Mouse (Mus musculus) activated CD4-positive, CD25-positive, alpha-beta regulatory T cell, adult 9 weeks (primary cell): ENCODE data around the gene Vmn2r6. TPM values are rescaled to one million over a fixed set of nuclear protein-coding genes. Genes with fewer than 3 reads are reported as not detected.

Source experiments
- polyA plus RNA-seq: library from polyadenylated mRNA; unstranded; fragments of 100-300 nt; shearing (Covaris generic); gene quantifications from one replicate; pipeline ENCODE4 v1.2.1, GENCODE M21; 2017

Gene Vmn2r6
- polyA plus RNA-seq, result not detected

DNA sequence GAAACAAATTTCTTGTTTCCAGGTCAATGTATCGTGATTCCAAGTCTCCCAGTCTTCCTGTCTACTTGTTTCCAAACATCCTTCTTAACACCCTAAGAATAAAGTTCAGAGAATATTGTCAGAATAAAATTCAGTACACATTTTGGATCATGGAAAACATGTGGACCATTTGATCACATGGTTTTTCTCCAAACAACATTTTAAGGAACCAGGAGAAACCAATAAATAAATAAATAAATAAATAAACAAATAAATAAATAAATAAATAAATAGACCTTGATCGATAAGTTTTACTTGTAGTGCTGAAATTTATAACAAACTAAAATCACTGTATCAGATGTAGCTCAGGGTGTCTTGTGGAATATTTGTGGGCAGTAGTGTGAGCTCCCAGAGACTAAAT lies at the start of gene Vmn2r6:
Gene Vmn2r6 (minus strand): TSS at position 101 of the 400 bp plus-strand sequence.

DNA sequence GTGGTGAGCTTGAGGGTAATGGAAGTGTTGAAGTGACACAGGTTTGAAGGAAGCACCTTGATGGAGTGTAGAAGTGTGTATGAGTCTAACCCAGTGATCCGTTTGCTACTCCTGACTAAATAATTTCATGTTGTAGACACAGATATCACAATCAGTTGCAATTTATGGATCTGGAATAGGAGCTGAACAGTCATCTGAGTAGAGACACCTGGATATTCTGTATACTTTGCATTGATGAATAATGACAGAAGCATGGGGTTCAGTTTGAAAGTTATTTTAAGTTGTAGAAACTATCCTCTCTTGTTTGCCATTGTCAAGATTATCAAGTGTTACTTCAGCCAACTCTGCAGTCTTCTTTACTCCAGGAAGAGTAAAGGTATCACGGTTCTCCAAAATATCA lies 55.9 kb downstream of the Vmn2r6 start, which contains the start of gene Vmn2r5:
Gene Vmn2r5 (minus strand): TSS at position 101 of the 400 bp plus-strand sequence.

Other genes starting within 250 kb of the Vmn2r6 start
- gene Vmn2r4, start 150.5 kb downstream of the Vmn2r6 start, polyA plus RNA-seq, result not detected
- not detected for gene Vmn2r5, start 56.0 kb downstream of the Vmn2r6 start, polyA plus RNA-seq